Mouse (Mus musculus) liver, embryonic 14.5 days (tissue): Measurements from ENCODE around the gene Olfr617.

Experiments used
- CTCF ChIP-seq: IDR thresholded peaks from 2 replicates; pipeline ENCODE4 v1.5.1; 2016; ENCODE audit warnings: antibody characterized with exemption, low read depth, control low read depth
- EP300 ChIP-seq: IDR thresholded peaks from 2 replicates; pipeline ENCODE4 v1.6.1; 2016; ENCODE audit warnings: antibody characterized with exemption, low read depth

GRCm38 (mm10) chr7:103547774-103548173, 25.1 kb upstream of the Olfr617 start, which contains the start of gene Olfr613:
- TF ChIP-seq CTCF (no peak), EP300 (no peak)
